ENCODE assay signal across 10 mouse cellular contexts in the genomic region with DNA sequence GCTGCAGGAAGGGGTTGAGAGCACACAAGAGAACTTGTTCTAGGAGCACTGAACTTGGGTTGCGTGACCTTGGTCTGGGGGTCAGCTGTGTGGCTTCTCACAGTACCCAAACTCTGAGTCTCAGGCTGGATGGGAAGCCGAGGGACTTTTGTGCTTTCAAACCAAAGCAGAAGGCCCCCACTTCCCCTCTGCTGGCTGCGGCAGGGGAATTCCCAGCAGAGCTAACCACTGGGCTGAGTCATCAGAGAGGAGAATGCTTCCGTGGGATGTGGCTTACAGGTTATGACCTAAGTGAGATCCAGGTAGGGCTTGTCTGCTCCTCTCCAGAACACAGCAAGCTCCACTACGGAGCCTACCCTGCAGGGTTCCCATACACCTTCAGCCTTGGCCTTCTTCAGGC. TPM values are rescaled to one million over a fixed set of nuclear protein-coding genes. Genes with fewer than 3 reads are reported as not detected.
DNase-seq lines count a peak whose midpoint lies in the region; ATAC-seq and TF ChIP-seq lines count a peak whose summit lies in the region.
"Had no signal": no experiment of that assay in that cellular context is flagged by ENCODE, and none has a peak within 500 bp of the region (broad histone marks: within the 10 kb centered on the region; RNA-seq: fewer than 3 reads in every experiment).

No protein-coding gene starts in this region.

- peak; percentile 12; the same call in 1 of the 2 replicates for ATAC-seq in lung, postnatal 0 days
- no peak for ATAC-seq in hindbrain, postnatal 0 days
- ATAC-seq: midbrain, embryonic 13.5 days had no signal

- H3K4me2 ChIP-seq in lung, postnatal 0 days (replicated peaks; ENCODE audit: low read depth, low read length): no peak overlapping the region
- no peak overlapping the region for H3K4me2 ChIP-seq in hindbrain, postnatal 0 days (ENCODE audit: low read depth, low read length)
- H3K4me2 ChIP-seq: embryonic facial prominence, embryonic 12.5 days; midbrain, embryonic 13.5 days had no signal

- DNase-seq in lung, postnatal 0 days (ENCODE audit: low spot score): peak; percentile 33
- DNase-seq in lung, postnatal 10 days: no peak
- peak; percentile 91 for DNase-seq in T-cell, adult 2 months (ENCODE audit: low spot score)
- peak; percentile 63 to 82 for DNase-seq in monocyte, adult 2 months (ENCODE audit: low read depth in 1 of 2, low spot score in 2 of 2)
- peak; percentile 46 to 65 for DNase-seq in thymus, postnatal 36 days
- no peak for DNase-seq in right cerebral cortex, postnatal 10 days (ENCODE audit: low spot score in 2 of 2)
- DNase-seq in hindbrain, postnatal 0 days (ENCODE audit: low spot score): no peak

- H3K27ac ChIP-seq in lung, postnatal 0 days (ENCODE audit: low read length): no peak overlapping the region
- H3K27ac ChIP-seq in hindbrain, postnatal 0 days: no peak overlapping the region
- H3K27ac ChIP-seq: embryonic facial prominence, embryonic 12.5 days; midbrain, embryonic 13.5 days had no signal

- WGBS in lung, postnatal 0 days: 69% methylated on average over 5 of the region's 5 CpGs
- WGBS in hindbrain, postnatal 0 days: 89% methylated on average over 5 of the region's 5 CpGs

- TF ChIP-seq EP300 in lung, postnatal 0 days (IDR thresholded peaks at IDR 0.05): no peak

- no peaks in the 10 kb centered on the region for H3K36me3 ChIP-seq in lung, postnatal 0 days (ENCODE audit: insufficient read depth, low read length)
- H3K36me3 ChIP-seq in hindbrain, postnatal 0 days (ENCODE audit: insufficient read depth, low read length): no peaks in the 10 kb centered on the region
- H3K36me3 ChIP-seq: embryonic facial prominence, embryonic 12.5 days; midbrain, embryonic 13.5 days had no signal

- H3K9ac ChIP-seq in lung, postnatal 0 days (replicated peaks; ENCODE audit: low read depth): no peak overlapping the region
- no peak overlapping the region for H3K9ac ChIP-seq in hindbrain, postnatal 0 days (replicated peaks; ENCODE audit: low read length)
- H3K9ac ChIP-seq: embryonic facial prominence, embryonic 12.5 days; midbrain, embryonic 13.5 days had no signal

- TF ChIP-seq CTCF in lung, postnatal 0 days (IDR thresholded peaks at IDR 0.05): no peak
- TF ChIP-seq CTCF in hindbrain, postnatal 0 days (IDR thresholded peaks at IDR 0.05; ENCODE audit: low read depth): no peak

- no peaks in the 10 kb centered on the region for H3K9me3 ChIP-seq in lung, postnatal 0 days (ENCODE audit: low read length)
- no peaks in the 10 kb centered on the region for H3K9me3 ChIP-seq in hindbrain, postnatal 0 days (ENCODE audit: low read length)
- H3K9me3 ChIP-seq: embryonic facial prominence, embryonic 12.5 days; midbrain, embryonic 13.5 days had no signal

- no peaks in the 10 kb centered on the region for H3K27me3 ChIP-seq in lung, postnatal 0 days (replicated peaks; ENCODE audit: insufficient read depth, low read length)
- H3K27me3 ChIP-seq in hindbrain, postnatal 0 days (ENCODE audit: insufficient read depth, low read length): no peaks in the 10 kb centered on the region
- H3K27me3 ChIP-seq: embryonic facial prominence, embryonic 12.5 days; midbrain, embryonic 13.5 days had no signal

- no peak overlapping the region for H3K4me3 ChIP-seq in lung, postnatal 0 days (ENCODE audit: low read depth, low read length)
- no peak overlapping the region for H3K4me3 ChIP-seq in hindbrain, postnatal 0 days (ENCODE audit: low read length)
- H3K4me3 ChIP-seq: embryonic facial prominence, embryonic 12.5 days; midbrain, embryonic 13.5 days had no signal

- no peaks in the 10 kb centered on the region for H3K4me1 ChIP-seq in lung, postnatal 0 days (ENCODE audit: insufficient read depth, low read depth, low read length)
- H3K4me1 ChIP-seq in hindbrain, postnatal 0 days (ENCODE audit: insufficient read depth, low read length): no peaks in the 10 kb centered on the region
- H3K4me1 ChIP-seq: embryonic facial prominence, embryonic 12.5 days had no signal

RNA-seq across cellular contexts. Expression of a gene that starts 14.6 kb away (rescaled TPM):
- polyA plus RNA-seq in lung, postnatal 0 days (2015; fragmentation: Nextera tagmentation; extraction: Ambion mirVana): 5.1 TPM in 2 replicates
- total RNA-seq in hindbrain, postnatal 0 days (2014; rRNA removed): 3.2 and 4.2 TPM in 2 replicates
- polyA plus RNA-seq in hindbrain, postnatal 0 days (2015; fragmentation: Nextera tagmentation; extraction: Ambion mirVana): 1.4 and 1.6 TPM in 2 replicates

RNA-seq across cellular contexts. Expression of a gene that starts 30.4 kb away (rescaled TPM):
- 0.19 and 0.35 TPM in 2 replicates for polyA plus RNA-seq in lung, postnatal 0 days (2015; fragmentation: Nextera tagmentation; extraction: Ambion mirVana)
- total RNA-seq in hindbrain, postnatal 0 days (2014; rRNA removed): 14.6 and 18.5 TPM in 2 replicates
- 8.1 and 9.2 TPM in 2 replicates for polyA plus RNA-seq in hindbrain, postnatal 0 days (2015; fragmentation: Nextera tagmentation; extraction: Ambion mirVana)
- total RNA-seq: heart, postnatal 25 days had no signal

RNA-seq across cellular contexts. Expression of a gene that starts 47.3 kb away (rescaled TPM):
- 6.0 and 6.4 TPM in 2 replicates for polyA plus RNA-seq in lung, postnatal 0 days (2015; fragmentation: Nextera tagmentation; extraction: Ambion mirVana)
- 21.0 and 27.6 TPM in 2 replicates for total RNA-seq in hindbrain, postnatal 0 days (2014; rRNA removed)
- 17.3 and 18.5 TPM in 2 replicates for polyA plus RNA-seq in hindbrain, postnatal 0 days (2015; fragmentation: Nextera tagmentation; extraction: Ambion mirVana)

Comparison
In these comparisons a context has a peak if more than half of its experiments do, and no peak if none do; other contexts are left out.
1. DNase-seq: peak in lung, postnatal 0 days (single experiment), T-cell, adult 2 months (single experiment), monocyte, adult 2 months (2 of 2) and thymus, postnatal 36 days (2 of 2); none in lung, postnatal 10 days (single experiment), right cerebral cortex, postnatal 10 days (0 of 2) and hindbrain, postnatal 0 days (single experiment).